Mouse (Mus musculus): ENCODE results near the gene Lekr1. TPM values are rescaled to one million over a fixed set of nuclear protein-coding genes. Genes with fewer than 3 reads are reported as not detected.

The Lekr1 gene
- total and polyA plus RNA-seq, 2 experiments from 2014 or later: 5.6 to 9.1 TPM

DNA sequence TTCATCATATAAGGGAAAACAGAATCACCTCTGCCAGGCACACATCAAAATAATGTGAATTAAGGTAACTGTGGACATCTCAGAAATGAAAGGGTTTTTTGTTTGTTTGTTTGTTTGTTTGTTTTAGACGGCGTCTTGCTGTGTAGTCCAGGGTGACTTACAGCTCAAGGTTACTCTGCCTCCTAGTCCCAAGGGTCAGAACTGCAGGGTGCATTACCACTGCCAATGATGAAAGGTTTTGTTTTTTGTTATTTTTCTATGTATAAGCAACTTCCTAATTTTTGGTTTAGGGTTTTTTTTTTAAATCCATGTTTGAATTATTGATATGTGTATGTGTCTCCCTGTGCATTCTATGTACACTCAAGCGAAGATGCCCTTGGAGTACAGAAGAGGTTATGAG lies 4.3 kb upstream of the Lekr1 start:
- no peak for ATAC-seq (ENCODE audit: insufficient read depth, low read depth)
- no peak for DNase-seq (ENCODE audit: low spot score)
- TF ChIP-seq EP300 (IDR thresholded peaks at IDR 0.05; ENCODE audit: low read depth) (no peak), CTCF (IDR thresholded peaks at IDR 0.05; ENCODE audit: low read depth) (0 out of 2 replicates have a peak, but pooled peaks have one; percentile 9)
- Histone ChIP-seq H3K9ac (replicated peaks; ENCODE audit: low read depth, low read length) (no peak overlapping the region), H3K27me3 (ENCODE audit: control insufficient read depth, insufficient read depth, low read length) (no peaks in the 10 kb centered on the region), H3K9me3 (replicated peaks; ENCODE audit: control insufficient read depth, low read length) (no peaks in the 10 kb centered on the region), H3K4me1 (ENCODE audit: control insufficient read depth, insufficient read depth) (0 out of 2 replicates have a peak, but pooled peaks cover under 1% of the 10 kb centered on the region), H3K27ac (ENCODE audit: low read depth) (no peak overlapping the region), H3K36me3 (replicated peaks; ENCODE audit: control insufficient read depth, insufficient read depth, low read length) (no peaks in the 10 kb centered on the region), H3K4me2 (ENCODE audit: low read depth, low read length) (no peak overlapping the region), H3K4me3 (ENCODE audit: low read depth, low read length) (no peak overlapping the region)
- 78% methylated on average over 3 of the region's 3 CpGs for WGBS

DNA sequence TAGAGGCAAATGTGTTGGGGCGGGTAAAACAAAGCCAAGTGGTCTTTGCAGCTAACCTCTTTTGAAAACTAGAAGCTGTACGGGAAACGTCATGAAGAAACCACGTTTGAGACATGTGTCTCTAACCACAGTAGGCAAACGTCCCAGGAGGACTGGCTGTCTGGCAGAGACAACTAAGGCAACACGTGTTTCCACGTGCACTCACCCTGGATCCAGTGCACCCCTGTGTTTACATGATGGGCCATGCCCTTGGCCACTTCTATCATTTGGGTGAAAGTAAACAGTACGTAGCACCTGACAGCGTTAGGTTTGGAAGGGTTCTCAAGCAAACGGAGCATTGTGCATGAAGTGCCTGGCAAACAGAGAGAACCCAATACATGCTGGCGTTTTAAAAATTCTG lies 2.9 kb upstream of the Lekr1 start:
- ATAC-seq (ENCODE audit: insufficient read depth, low read depth) (no peak), DNase-seq (ENCODE audit: low spot score) (no peak)
- no peaks in the 10 kb centered on the region for H3K27me3 ChIP-seq (ENCODE audit: control insufficient read depth, insufficient read depth, low read length)
- no peak overlapping the region for H3K4me2 ChIP-seq (ENCODE audit: low read depth, low read length)
- no peak overlapping the region for H3K27ac ChIP-seq (ENCODE audit: low read depth)
- no peak overlapping the region for H3K9ac ChIP-seq (replicated peaks; ENCODE audit: low read depth, low read length)
- no peaks in the 10 kb centered on the region for H3K36me3 ChIP-seq (replicated peaks; ENCODE audit: control insufficient read depth, insufficient read depth, low read length)
- no peaks in the 10 kb centered on the region for H3K9me3 ChIP-seq (replicated peaks; ENCODE audit: control insufficient read depth, low read length)
- peaks cover 5% of the 10 kb centered on the region; the same call in 1 of the 2 replicates for H3K4me1 ChIP-seq (ENCODE audit: control insufficient read depth, insufficient read depth)
- no peak overlapping the region for H3K4me3 ChIP-seq (ENCODE audit: low read depth, low read length)
- TF ChIP-seq EP300 (IDR thresholded peaks at IDR 0.05; ENCODE audit: low read depth): no peak
- TF ChIP-seq CTCF (IDR thresholded peaks at IDR 0.05; ENCODE audit: low read depth): no peak
- 59% methylated on average over 11 of the region's 11 CpGs for WGBS

DNA sequence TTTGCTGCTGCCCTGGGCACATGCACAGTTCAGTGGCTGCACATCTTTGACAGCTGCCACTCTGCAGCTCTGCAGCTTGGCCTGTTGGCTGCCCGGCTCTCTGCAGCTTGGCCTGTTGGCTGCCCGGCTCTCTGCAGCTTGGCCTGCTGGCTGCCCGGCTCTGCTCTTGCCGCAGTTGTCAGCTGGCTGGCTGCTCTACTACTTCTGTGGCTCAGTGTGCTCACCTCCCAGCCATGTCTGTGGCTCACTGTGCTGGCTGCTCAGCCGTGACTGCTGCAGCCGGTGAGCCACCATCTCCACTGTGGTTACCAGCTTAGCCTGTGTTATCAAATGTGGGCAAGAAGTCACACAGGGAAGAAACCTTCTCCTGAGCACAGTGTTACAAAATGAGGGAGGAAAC lies 4.2 kb downstream of the Lekr1 start:
- Histone ChIP-seq H3K9me3 (replicated peaks; ENCODE audit: control insufficient read depth, low read length) (no peaks in the 10 kb centered on the region), H3K27me3 (ENCODE audit: control insufficient read depth, insufficient read depth, low read length) (no peaks in the 10 kb centered on the region), H3K36me3 (replicated peaks; ENCODE audit: control insufficient read depth, insufficient read depth, low read length) (no peaks in the 10 kb centered on the region), H3K4me2 (ENCODE audit: low read depth, low read length) (no peak overlapping the region), H3K9ac (replicated peaks; ENCODE audit: low read depth, low read length) (no peak overlapping the region), H3K4me1 (ENCODE audit: control insufficient read depth, insufficient read depth) (peaks cover 12% of the 10 kb centered on the region; the same call in 1 of the 2 replicates), H3K27ac (ENCODE audit: low read depth) (no peak overlapping the region), H3K4me3 (ENCODE audit: low read depth, low read length) (no peak overlapping the region)
- DNase-seq (ENCODE audit: low spot score) (no peak), ATAC-seq (ENCODE audit: insufficient read depth, low read depth) (no peak)
- WGBS: 43% methylated on average over 6 of the region's 6 CpGs
- TF ChIP-seq CTCF (IDR thresholded peaks at IDR 0.05; ENCODE audit: low read depth): no peak
- no peak for TF ChIP-seq EP300 (IDR thresholded peaks at IDR 0.05; ENCODE audit: low read depth)

DNA sequence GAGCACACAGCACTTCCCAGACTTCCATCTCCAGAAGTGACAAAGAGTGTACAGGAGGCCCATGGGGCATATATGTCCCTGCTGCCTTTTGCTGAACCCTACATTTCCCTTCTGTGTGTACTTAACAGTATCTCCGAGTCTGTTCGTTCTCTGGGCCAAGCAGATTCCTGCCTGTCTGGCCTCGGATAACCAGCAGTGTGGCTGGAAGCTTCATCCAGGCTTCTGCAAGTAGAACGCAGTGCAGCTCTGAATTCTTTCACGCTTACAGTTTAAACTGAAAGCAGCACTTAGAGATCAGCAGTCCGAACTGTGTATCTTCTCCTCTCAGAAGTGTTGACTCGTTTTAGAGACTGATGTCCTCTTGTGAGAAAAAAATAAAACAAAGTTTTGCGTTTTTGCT lies 7.7 kb downstream of the Lekr1 start:
- Histone ChIP-seq H3K9me3 (replicated peaks; ENCODE audit: control insufficient read depth, low read length) (no peaks in the 10 kb centered on the region), H3K36me3 (replicated peaks; ENCODE audit: control insufficient read depth, insufficient read depth, low read length) (no peaks in the 10 kb centered on the region), H3K4me3 (ENCODE audit: low read depth, low read length) (peak overlapping the region; percentile 3; the same call in 1 of the 2 replicates), H3K4me2 (ENCODE audit: low read depth, low read length) (peak overlapping the region; percentile 41), H3K9ac (replicated peaks; ENCODE audit: low read depth, low read length) (no peak overlapping the region; the same call in 1 of the 2 replicates), H3K4me1 (ENCODE audit: control insufficient read depth, insufficient read depth) (0 out of 2 replicates have a peak, but pooled peaks cover 7% of the 10 kb centered on the region), H3K27me3 (ENCODE audit: control insufficient read depth, insufficient read depth, low read length) (no peaks in the 10 kb centered on the region), H3K27ac (ENCODE audit: low read depth) (peak overlapping the region; percentile 64)
- ATAC-seq (ENCODE audit: insufficient read depth, low read depth) (no peak; the same call in 1 of the 2 replicates), DNase-seq (ENCODE audit: low spot score) (peak; percentile 49)
- 13% methylated on average over 8 of the region's 8 CpGs for WGBS
- no peak for TF ChIP-seq CTCF (IDR thresholded peaks at IDR 0.05; ENCODE audit: low read depth)
- no peak for TF ChIP-seq EP300 (IDR thresholded peaks at IDR 0.05; ENCODE audit: low read depth)

DNA sequence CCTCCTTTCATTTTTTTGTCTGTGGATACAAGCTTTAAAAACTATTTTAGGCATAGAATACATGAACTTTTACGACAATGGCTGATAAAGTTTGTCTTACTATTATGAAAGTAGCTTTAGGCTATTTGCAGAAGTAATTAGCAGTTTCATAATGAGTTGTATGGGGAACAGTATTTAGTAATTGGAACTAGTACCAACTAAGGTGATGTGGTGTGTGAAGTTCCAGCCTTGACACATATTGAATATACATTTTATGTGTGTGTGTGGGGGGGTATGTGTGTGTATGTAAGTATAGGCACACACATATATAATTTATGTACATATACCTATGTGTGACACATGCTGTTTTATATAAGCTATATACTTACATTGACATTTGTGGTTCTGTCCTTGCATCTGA lies 14.6 kb downstream of the Lekr1 start:
- Histone ChIP-seq H3K4me1 (ENCODE audit: control insufficient read depth, insufficient read depth) (no peaks in the 10 kb centered on the region), H3K27ac (ENCODE audit: low read depth) (no peak overlapping the region), H3K27me3 (ENCODE audit: control insufficient read depth, insufficient read depth, low read length) (no peaks in the 10 kb centered on the region), H3K36me3 (replicated peaks; ENCODE audit: control insufficient read depth, insufficient read depth, low read length) (no peaks in the 10 kb centered on the region), H3K9me3 (replicated peaks; ENCODE audit: control insufficient read depth, low read length) (no peaks in the 10 kb centered on the region), H3K4me3 (ENCODE audit: low read depth, low read length) (no peak overlapping the region), H3K9ac (replicated peaks; ENCODE audit: low read depth, low read length) (no peak overlapping the region), H3K4me2 (ENCODE audit: low read depth, low read length) (no peak overlapping the region)
- WGBS: 70% methylated on average over 1 of the region's 1 CpGs
- no peak for ATAC-seq (ENCODE audit: insufficient read depth, low read depth)
- DNase-seq (ENCODE audit: low spot score): no peak
- TF ChIP-seq CTCF (IDR thresholded peaks at IDR 0.05; ENCODE audit: low read depth): no peak
- no peak for TF ChIP-seq EP300 (IDR thresholded peaks at IDR 0.05; ENCODE audit: low read depth)

DNA sequence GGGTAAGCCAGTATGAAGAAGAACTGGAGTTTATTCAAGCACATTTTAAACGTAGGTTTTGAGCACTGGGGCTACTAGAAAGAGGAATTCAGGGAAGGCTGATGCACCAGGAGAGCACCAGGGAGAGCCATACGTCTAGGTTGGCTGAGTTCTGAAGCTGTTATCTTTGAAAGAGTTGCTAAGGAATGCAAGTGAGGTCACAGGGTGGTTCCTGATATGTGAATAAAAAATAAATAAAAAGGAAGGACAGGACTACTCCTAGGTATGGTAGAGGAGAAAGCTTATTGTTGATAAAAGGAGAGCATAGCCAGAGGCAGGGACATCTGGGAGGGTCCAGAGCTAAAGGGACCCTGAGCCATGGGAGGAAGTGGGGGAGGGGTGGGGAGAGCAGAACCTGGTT lies 23.7 kb downstream of the Lekr1 start:
- Histone ChIP-seq H3K9me3 (replicated peaks; ENCODE audit: control insufficient read depth, low read length) (no peaks in the 10 kb centered on the region), H3K4me2 (ENCODE audit: low read depth, low read length) (no peak overlapping the region), H3K27ac (ENCODE audit: low read depth) (no peak overlapping the region), H3K4me3 (ENCODE audit: low read depth, low read length) (no peak overlapping the region), H3K27me3 (ENCODE audit: control insufficient read depth, insufficient read depth, low read length) (no peaks in the 10 kb centered on the region), H3K4me1 (ENCODE audit: control insufficient read depth, insufficient read depth) (no peaks in the 10 kb centered on the region), H3K36me3 (replicated peaks; ENCODE audit: control insufficient read depth, insufficient read depth, low read length) (no peaks in the 10 kb centered on the region), H3K9ac (replicated peaks; ENCODE audit: low read depth, low read length) (no peak overlapping the region)
- ATAC-seq (ENCODE audit: insufficient read depth, low read depth): no peak
- 14% methylated on average over 2 of the region's 2 CpGs for WGBS
- no peak for TF ChIP-seq CTCF (IDR thresholded peaks at IDR 0.05; ENCODE audit: low read depth)
- no peak for TF ChIP-seq EP300 (IDR thresholded peaks at IDR 0.05; ENCODE audit: low read depth)
- DNase-seq (ENCODE audit: low spot score): no peak

All from heart, postnatal 0 days (tissue).